ENCODE assay signal across 9 mouse cellular contexts in genomic region chr7:25787456-25788219, GRCm38 (mm10). TPM values are rescaled to one million over a fixed set of nuclear protein-coding genes. Genes with fewer than 3 reads are reported as not detected.
DNase-seq lines count a peak whose midpoint lies in the region; ATAC-seq lines count a peak whose summit lies in the region.
"Had no signal": no experiment of that assay in that cellular context is flagged by ENCODE, and none has a peak within 500 bp of the region (broad histone marks: within the 10 kb centered on the region; RNA-seq: fewer than 3 reads in every experiment).

No protein-coding gene starts in this region.

- peak; percentile 2; the same call in 1 of the 2 replicates for ATAC-seq in embryonic facial prominence, embryonic 12.5 days (ENCODE audit: insufficient number of reproducible peaks, insufficient read depth, low FRiP score, low TSS enrichment)
- ATAC-seq in lung, embryonic 16.5 days (ENCODE audit: low read depth) = peak; percentile 2; the same call in 1 of the 2 replicates
- 0 out of 2 replicates have a peak, but pooled peaks have one; percentile 6 for ATAC-seq in stomach, embryonic 16.5 days (ENCODE audit: insufficient read depth, low FRiP score)
- ATAC-seq in erythroid progenitor cell, adult 5-6 weeks (replicated peaks; ENCODE audit: low FRiP score, poor library complexity, severe bottlenecking) = no peak
- ATAC-seq in granulocyte monocyte progenitor cell, adult 5-6 weeks (replicated peaks; ENCODE audit: poor library complexity, severe bottlenecking) = no peak

- H3K4me3 ChIP-seq in embryonic facial prominence, embryonic 12.5 days = peak overlapping the region; percentile 69
- H3K4me3 ChIP-seq in lung, embryonic 16.5 days (ENCODE audit: low read length) = peak overlapping the region; percentile 62
- peak overlapping the region; percentile 70 for H3K4me3 ChIP-seq in stomach, embryonic 16.5 days (replicated peaks; ENCODE audit: low read length)

- no peaks in the 10 kb centered on the region for H3K27me3 ChIP-seq in embryonic facial prominence, embryonic 12.5 days
- no peaks in the 10 kb centered on the region for H3K27me3 ChIP-seq in lung, embryonic 16.5 days (ENCODE audit: control insufficient read depth, insufficient read depth, low read depth, low read length)
- H3K27me3 ChIP-seq in stomach, embryonic 16.5 days (ENCODE audit: control insufficient read depth, insufficient read depth, low read length) = no peaks in the 10 kb centered on the region

- 22% methylated on average over 9 of the region's 9 CpGs for WGBS in embryonic facial prominence, embryonic 12.5 days
- 20% methylated on average over 8 of the region's 9 CpGs for WGBS in lung, embryonic 16.5 days
- WGBS in stomach, embryonic 16.5 days = 17% methylated on average over 9 of the region's 9 CpGs

- H3K4me1 ChIP-seq in embryonic facial prominence, embryonic 12.5 days = peaks cover 23% of the 10 kb centered on the region
- peaks cover 13% of the 10 kb centered on the region for H3K4me1 ChIP-seq in lung, embryonic 16.5 days (replicated peaks; ENCODE audit: control insufficient read depth, insufficient read depth, low read length)
- peaks cover 19% of the 10 kb centered on the region for H3K4me1 ChIP-seq in stomach, embryonic 16.5 days (ENCODE audit: control insufficient read depth, insufficient read depth, low read length)

- H3K36me3 ChIP-seq in embryonic facial prominence, embryonic 12.5 days = 0 out of 2 replicates have a peak, but pooled peaks cover 15% of the 10 kb centered on the region
- no peaks in the 10 kb centered on the region for H3K36me3 ChIP-seq in lung, embryonic 16.5 days (ENCODE audit: control insufficient read depth, insufficient read depth, low read length)
- 0 out of 2 replicates have a peak, but pooled peaks cover 5% of the 10 kb centered on the region for H3K36me3 ChIP-seq in stomach, embryonic 16.5 days (ENCODE audit: control insufficient read depth, insufficient read depth, low read length)

- DNase-seq in heart, adult 11 months = peak; percentile 97
- DNase-seq in heart, adult 8-10 months (ENCODE audit: low spot score) = no peak
- DNase-seq in heart, postnatal 4 days = peak; percentile 54

- H3K9ac ChIP-seq in embryonic facial prominence, embryonic 12.5 days = peak overlapping the region; percentile 72
- peak overlapping the region; percentile 70 for H3K9ac ChIP-seq in lung, embryonic 16.5 days (ENCODE audit: low read length)
- peak overlapping the region; percentile 78 for H3K9ac ChIP-seq in stomach, embryonic 16.5 days (ENCODE audit: low read length)

- H3K9me3 ChIP-seq in embryonic facial prominence, embryonic 12.5 days = no peaks in the 10 kb centered on the region
- no peaks in the 10 kb centered on the region for H3K9me3 ChIP-seq in lung, embryonic 16.5 days (ENCODE audit: control insufficient read depth, low read length)
- H3K9me3 ChIP-seq in stomach, embryonic 16.5 days (replicated peaks; ENCODE audit: control insufficient read depth, low read length) = no peaks in the 10 kb centered on the region

- H3K4me2 ChIP-seq in embryonic facial prominence, embryonic 12.5 days (replicated peaks) = peak overlapping the region; percentile 90
- peak overlapping the region; percentile 82 for H3K4me2 ChIP-seq in lung, embryonic 16.5 days (ENCODE audit: low read depth, low read length)
- H3K4me2 ChIP-seq in stomach, embryonic 16.5 days (ENCODE audit: low read depth, low read length) = peak overlapping the region; percentile 73

- H3K27ac ChIP-seq in embryonic facial prominence, embryonic 12.5 days = peak overlapping the region; percentile 75
- H3K27ac ChIP-seq in lung, embryonic 16.5 days (ENCODE audit: low read length) = peak overlapping the region; percentile 25; the same call in 1 of the 2 replicates
- H3K27ac ChIP-seq in stomach, embryonic 16.5 days (ENCODE audit: low read length) = peak overlapping the region; percentile 86; the same call in 1 of the 2 replicates

RNA-seq across cellular contexts. Expression of gene Axl, which starts 0.9 kb away (rescaled TPM):
- total RNA-seq in heart, adult 8-10 months (2022) = 10 to 100 TPM; 50.2 to 70.9 (median 65.9) TPM
- 71.1 and 76.0 TPM in 2 replicates for polyA plus RNA-seq in embryonic facial prominence, embryonic 12.5 days (2016; fragmentation: Nextera tagmentation; extraction: Ambion mirVana)
- total RNA-seq in heart, postnatal 4 days (2021) = 10 to 100 TPM; 79.5 to 90.3 TPM
- 53.6 and 55.1 TPM in 2 replicates for polyA plus RNA-seq in lung, embryonic 16.5 days (2015; fragmentation: Nextera tagmentation; extraction: Ambion mirVana)
- polyA plus RNA-seq in stomach, embryonic 16.5 days (2015; fragmentation: Nextera tagmentation; extraction: Ambion mirVana) = 80.8 and 85.1 TPM in 2 replicates
- 51.9 and 61.6 TPM in 2 replicates for total RNA-seq in erythroid progenitor cell, adult 5-6 weeks (2015; ENCODE audit: low replicate concordance)
- 27.2 and 58.7 TPM in 2 replicates for total RNA-seq in erythroid progenitor cell, adult 5-6 weeks (2017; ENCODE audit: low replicate concordance)
- total RNA-seq in granulocyte monocyte progenitor cell, adult 5-6 weeks (2014; fragmentation: Nextera tagmentation) = 1.0 and 4.0 TPM in 2 replicates
- total RNA-seq in granulocyte monocyte progenitor cell, adult 5-6 weeks (2017) = 0.43 and 5.5 TPM in 2 replicates

RNA-seq across cellular contexts. Expression of gene Cyp2s1, which starts 29.1 kb away (rescaled TPM):
- total RNA-seq in heart, adult 8-10 months (2022) = 10 to 100 TPM in 1 of 4 experiments, 1 to 10 TPM in 3; 4.1 to 11.5 (median 5.2) TPM
- polyA plus RNA-seq in embryonic facial prominence, embryonic 12.5 days (2016; fragmentation: Nextera tagmentation; extraction: Ambion mirVana) = 4.2 and 5.3 TPM in 2 replicates
- 1 to 10 TPM; 7.5 to 8.7 TPM for total RNA-seq in heart, postnatal 4 days (2021)
- polyA plus RNA-seq in lung, embryonic 16.5 days (2015; fragmentation: Nextera tagmentation; extraction: Ambion mirVana) = 18.9 and 21.0 TPM in 2 replicates
- polyA plus RNA-seq in stomach, embryonic 16.5 days (2015; fragmentation: Nextera tagmentation; extraction: Ambion mirVana) = 53.1 and 74.9 TPM in 2 replicates
- not detected in 2 replicates for total RNA-seq in erythroid progenitor cell, adult 5-6 weeks (2015; ENCODE audit: low replicate concordance)
- not detected in 2 replicates for total RNA-seq in erythroid progenitor cell, adult 5-6 weeks (2017; ENCODE audit: low replicate concordance)
- total RNA-seq in granulocyte monocyte progenitor cell, adult 5-6 weeks (2014; fragmentation: Nextera tagmentation) = not detected in 2 replicates
- not detected in 2 replicates for total RNA-seq in granulocyte monocyte progenitor cell, adult 5-6 weeks (2017)
- polyA plus RNA-seq: erythroblast, embryonic 14.5 days had no signal

RNA-seq across cellular contexts. Expression of gene Hnrnpul1, which starts 33.1 kb away (rescaled TPM):
- 10 to 100 TPM; 65.8 to 82.6 (median 71.5) TPM for total RNA-seq in heart, adult 8-10 months (2022)
- polyA plus RNA-seq in embryonic facial prominence, embryonic 12.5 days (2016; fragmentation: Nextera tagmentation; extraction: Ambion mirVana) = 68.1 and 72.8 TPM in 2 replicates
- 100 to 1,000 TPM; 147 to 149 TPM for total RNA-seq in heart, postnatal 4 days (2021)
- polyA plus RNA-seq in lung, embryonic 16.5 days (2015; fragmentation: Nextera tagmentation; extraction: Ambion mirVana) = 47.9 and 55.8 TPM in 2 replicates
- 35.4 and 39.6 TPM in 2 replicates for polyA plus RNA-seq in stomach, embryonic 16.5 days (2015; fragmentation: Nextera tagmentation; extraction: Ambion mirVana)
- 186 and 195 TPM in 2 replicates for total RNA-seq in erythroid progenitor cell, adult 5-6 weeks (2015; ENCODE audit: low replicate concordance)
- total RNA-seq in erythroid progenitor cell, adult 5-6 weeks (2017; ENCODE audit: low replicate concordance) = 179 and 256 TPM in 2 replicates
- 146 and 152 TPM in 2 replicates for total RNA-seq in granulocyte monocyte progenitor cell, adult 5-6 weeks (2014; fragmentation: Nextera tagmentation)
- total RNA-seq in granulocyte monocyte progenitor cell, adult 5-6 weeks (2017) = 146 and 175 TPM in 2 replicates

Comparison
In these comparisons a context has a peak if more than half of its experiments do, and no peak if none do; other contexts are left out.
1. ATAC-seq: peak in embryonic facial prominence, embryonic 12.5 days (single experiment), lung, embryonic 16.5 days (single experiment) and stomach, embryonic 16.5 days (single experiment); none in erythroid progenitor cell, adult 5-6 weeks (single experiment) and granulocyte monocyte progenitor cell, adult 5-6 weeks (single experiment).
2. H3K27ac ChIP-seq: peak in every context shown above with its lines; median percentile 86 in stomach, embryonic 16.5 days; 75 in embryonic facial prominence, embryonic 12.5 days; 25 in lung, embryonic 16.5 days.
3. RNA of gene Axl, which starts 0.9 kb away (total RNA-seq): 79.5 to 90.3 TPM in heart, postnatal 4 days, 50.2 to 70.9 TPM in heart, adult 8-10 months and 27.2 to 61.6 TPM in erythroid progenitor cell, adult 5-6 weeks; 0.43 to 5.5 TPM in granulocyte monocyte progenitor cell, adult 5-6 weeks; every median in the first group is over 4 times any median in the second.
4. RNA of gene Cyp2s1, which starts 29.1 kb away (total RNA-seq): 7.5 to 8.7 TPM in heart, postnatal 4 days and 4.1 to 11.5 TPM in heart, adult 8-10 months; not detected in erythroid progenitor cell, adult 5-6 weeks and not detected in granulocyte monocyte progenitor cell, adult 5-6 weeks; every median in the first group is over 4 times any median in the second.
5. Peak in every context shown above with its lines, with median percentiles within 50 percentile points of each other: H3K4me2 ChIP-seq, H3K4me3 ChIP-seq and H3K9ac ChIP-seq.